Mouse (Mus musculus) ES-Bruce4 (cell line): ENCODE measurements around the gene Lpcat1.

Experiments used
- CTCF ChIP-seq: IDR thresholded peaks from one replicate; pipeline ENCODE4 v1.8.1; 2011; ENCODE audit warnings: low read depth, low read length
- EP300 ChIP-seq: IDR thresholded peaks from 2 replicates; pipeline ENCODE4 v1.6.1; 2011; ENCODE audit warnings: low read depth, low read length; ENCODE audit not compliant: insufficient read depth
- POLR2A ChIP-seq: IDR thresholded peaks from one replicate; pipeline ENCODE4 v1.8.1; 2011; ENCODE audit warnings: low read length; ENCODE audit not compliant: insufficient read depth

DNA sequence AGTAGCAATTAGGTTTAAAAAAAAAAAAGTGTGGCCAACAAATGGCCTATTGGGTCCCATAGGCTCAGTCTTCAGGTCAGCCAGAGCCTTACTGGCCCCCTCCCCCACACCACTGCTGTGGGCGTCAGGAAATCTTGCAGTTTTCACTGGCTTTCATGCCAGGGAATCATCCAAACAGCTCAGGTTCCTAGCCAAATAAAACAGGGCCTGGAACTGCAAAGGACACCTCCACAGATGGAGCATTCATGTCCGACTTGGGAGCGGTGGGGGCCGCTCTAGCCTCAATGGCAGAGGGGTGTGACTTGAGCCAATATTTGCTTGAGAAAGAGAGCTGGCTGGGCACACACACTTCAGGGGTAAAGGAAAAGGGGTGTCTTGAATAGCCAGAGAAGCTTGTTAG is 20.5 kb upstream of the Lpcat1 start:
- TF ChIP-seq CTCF (no peak), EP300 (no peak), POLR2A (no peak)
